Mouse (Mus musculus): Measurements from ENCODE around the gene Klk1b8.
"Not testable (repeated sequence)": the region's sequence is repeated elsewhere in the genome, so short reads cannot be mapped to it uniquely, and the experiment has no call there.

Klk1b8 gene

GRCm38 (mm10) chr7:43950364-43950763, at the start of gene Klk1b8:
Gene Klk1b8, plus strand, starts transcription at chr7:43950664.
- no peak for DNase-seq (ENCODE audit: low spot score)

DNA sequence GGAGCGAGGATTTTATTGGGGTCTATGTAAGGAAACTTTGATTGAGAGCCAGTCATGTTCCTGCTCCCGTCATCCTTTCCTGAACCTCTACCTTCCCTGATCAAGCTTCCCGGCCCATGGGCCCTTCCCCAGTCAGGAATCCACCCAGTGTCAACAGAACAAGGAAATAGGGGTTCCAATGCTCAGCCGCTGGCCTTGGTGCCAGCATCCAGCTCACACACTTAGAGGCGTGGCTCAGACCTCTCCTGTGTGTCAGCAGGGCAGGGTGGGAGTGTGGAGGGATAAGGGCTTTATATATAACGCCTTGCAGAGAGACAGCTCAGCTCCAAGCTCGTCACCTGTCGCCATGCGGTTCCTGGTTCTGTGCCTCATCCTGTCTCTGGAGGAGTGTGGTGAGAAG, 35.6 kb upstream of the Klk1b8 start:
- no peak for DNase-seq (ENCODE audit: low spot score)

- no peak for DNase-seq (ENCODE audit: low spot score)
Measured at GRCm38 (mm10) chr7:43918426-43918825, 32.0 kb upstream of the Klk1b8 start.

DNA sequence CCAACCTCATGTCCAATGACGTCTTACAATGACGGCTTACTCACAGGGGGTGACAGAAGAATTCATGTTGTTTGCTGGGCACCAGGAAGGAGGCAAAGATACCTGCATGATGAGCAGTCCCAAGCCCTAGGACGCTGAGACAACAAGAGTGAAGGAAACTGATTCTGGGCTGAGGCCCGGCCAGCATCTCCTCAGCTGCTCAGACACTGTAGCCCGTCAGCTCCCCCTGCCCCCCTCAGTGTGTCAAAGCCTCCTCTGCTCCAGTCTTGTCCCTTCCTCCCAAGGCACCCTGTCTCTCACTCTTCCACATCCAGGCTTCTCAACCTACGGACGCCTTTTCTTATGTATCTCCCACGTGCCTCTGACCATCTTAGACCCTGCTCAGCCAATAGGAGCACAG, 31.6 kb upstream of the Klk1b8 start:
- no peak for DNase-seq (ENCODE audit: low spot score)

GRCm38 (mm10) chr7:43919559-43920451, 30.7 kb upstream of the Klk1b8 start:
- DNase-seq (ENCODE audit: low spot score), result no peak

DNA sequence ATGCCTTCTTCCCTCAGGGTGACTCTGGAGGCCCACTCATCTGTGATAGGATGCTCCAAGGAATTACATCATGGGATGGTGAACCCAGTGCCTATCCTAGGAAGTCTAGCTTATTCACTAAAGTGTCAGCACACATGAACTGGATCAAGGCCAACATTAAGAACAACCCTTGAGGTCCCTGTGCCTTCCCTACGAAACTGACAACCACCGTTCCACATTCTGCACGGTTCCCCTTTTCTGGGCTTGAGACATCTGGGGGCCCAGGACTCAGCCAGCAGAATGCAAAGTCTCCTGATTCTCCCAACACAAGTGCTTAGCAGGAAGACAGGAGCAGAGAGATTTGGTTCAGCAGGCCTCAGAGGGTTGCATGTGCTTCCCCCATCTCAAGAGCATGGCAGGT, 29.9 kb upstream of the Klk1b8 start:
- no peak for DNase-seq (ENCODE audit: low spot score)

- DNase-seq (ENCODE audit: low spot score), result no peak
Measured at GRCm38 (mm10) chr7:43921087-43921486, 29.4 kb upstream of the Klk1b8 start.

- DNase-seq (ENCODE audit: low spot score), result no peak
Measured at GRCm38 (mm10) chr7:43921941-43922340, 28.5 kb upstream of the Klk1b8 start.

GRCm38 (mm10) chr7:43925985-43926384, 24.5 kb upstream of the Klk1b8 start:
- DNase-seq (ENCODE audit: low spot score), result no peak

DNA sequence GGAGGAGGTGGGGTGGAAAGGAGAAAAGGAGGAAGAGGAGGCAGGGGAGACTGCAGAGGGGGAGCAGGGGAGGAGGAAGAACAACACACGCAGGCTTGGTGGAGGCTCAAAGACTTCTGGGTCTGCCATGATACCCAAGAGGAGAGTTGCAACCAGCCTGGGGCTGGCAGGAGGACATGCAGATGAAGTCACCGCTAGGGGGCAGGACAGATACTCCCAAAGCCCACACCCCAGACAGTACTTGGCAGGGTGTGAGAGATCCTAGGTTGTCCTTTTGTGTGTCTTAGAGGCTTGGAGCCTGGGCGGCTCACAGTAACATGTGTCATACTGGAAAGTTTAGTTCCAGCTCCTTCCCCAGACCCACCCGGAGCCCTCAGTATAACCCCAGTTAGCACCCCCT, 21.9 kb upstream of the Klk1b8 start:
- no peak for DNase-seq (ENCODE audit: low spot score)

- no peak for DNase-seq (ENCODE audit: low spot score)
Measured at GRCm38 (mm10) chr7:43932337-43932736, 18.1 kb upstream of the Klk1b8 start.

DNA sequence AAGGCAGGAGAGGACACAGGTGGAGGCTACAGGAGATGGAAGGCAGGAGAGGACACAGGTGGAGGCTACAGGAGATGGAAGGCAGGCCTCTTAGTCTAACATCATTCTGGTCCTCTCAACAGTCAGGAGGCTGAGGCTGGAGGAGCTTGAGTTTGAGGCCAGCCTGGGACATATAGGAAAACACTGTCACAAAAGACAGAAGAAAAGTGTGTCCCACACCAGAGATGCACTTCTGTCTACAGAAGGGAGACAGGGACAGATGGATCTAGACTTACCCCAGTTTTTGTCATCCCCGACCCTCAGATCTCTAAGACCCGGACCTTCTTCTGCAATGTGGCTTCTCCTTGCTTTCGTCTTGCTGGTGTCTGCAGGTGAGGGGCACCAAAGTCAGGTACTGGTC, 17.0 kb upstream of the Klk1b8 start, which contains the start of gene Klk15:
Gene Klk15, plus strand, starts transcription at position 301 of the 400 bp plus-strand sequence.
- DNase-seq (ENCODE audit: low spot score), result no peak

GRCm38 (mm10) chr7:43934747-43935146, 15.7 kb upstream of the Klk1b8 start:
- no peak for DNase-seq (ENCODE audit: low spot score)

DNA sequence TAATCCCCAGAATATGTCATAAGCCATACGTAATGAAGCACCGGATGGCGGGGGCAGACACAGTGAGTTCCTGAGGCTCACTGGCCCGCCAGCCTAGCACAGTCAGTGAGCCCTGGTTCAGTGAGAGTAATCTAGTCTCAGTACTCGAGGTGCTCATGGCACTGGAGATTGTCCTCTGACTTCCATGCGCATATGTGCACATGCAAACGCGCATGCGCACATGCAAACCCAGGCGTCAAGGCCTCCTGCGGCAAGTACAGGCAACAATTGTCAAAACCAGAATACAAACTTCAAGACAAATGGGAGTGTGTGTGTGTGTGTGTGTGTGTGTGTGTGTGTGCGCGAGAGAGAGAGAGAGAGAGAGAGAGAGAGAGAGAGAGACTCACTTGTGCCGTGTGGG, 13.9 kb upstream of the Klk1b8 start:
- DNase-seq (ENCODE audit: low spot score), result no peak

GRCm38 (mm10) chr7:43942293-43942692, 8.2 kb upstream of the Klk1b8 start:
- not testable (repeated sequence) for DNase-seq (ENCODE audit: low spot score)

GRCm38 (mm10) chr7:43944727-43945264, 5.7 kb upstream of the Klk1b8 start:
- no peak for DNase-seq (ENCODE audit: low spot score)

DNA sequence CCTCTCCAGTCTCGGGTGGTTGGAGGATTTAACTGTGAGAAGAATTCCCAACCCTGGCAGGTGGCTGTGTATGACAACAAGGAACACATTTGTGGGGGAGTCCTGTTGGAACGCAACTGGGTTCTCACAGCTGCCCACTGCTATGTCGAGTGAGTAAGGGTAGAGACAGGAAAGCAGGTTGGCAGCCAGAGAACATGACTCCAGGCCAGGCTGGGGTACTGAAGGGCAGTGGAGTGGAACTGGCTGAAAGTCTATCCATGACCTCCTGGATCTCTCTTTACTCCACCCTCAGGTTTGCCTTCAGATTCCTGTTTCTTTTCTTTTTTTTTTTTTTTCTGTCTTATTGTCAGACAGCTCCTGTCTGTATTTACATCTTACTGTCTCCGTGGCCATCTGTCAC, 2.2 kb downstream of the Klk1b8 start:
- no peak for DNase-seq (ENCODE audit: low spot score)

DNA sequence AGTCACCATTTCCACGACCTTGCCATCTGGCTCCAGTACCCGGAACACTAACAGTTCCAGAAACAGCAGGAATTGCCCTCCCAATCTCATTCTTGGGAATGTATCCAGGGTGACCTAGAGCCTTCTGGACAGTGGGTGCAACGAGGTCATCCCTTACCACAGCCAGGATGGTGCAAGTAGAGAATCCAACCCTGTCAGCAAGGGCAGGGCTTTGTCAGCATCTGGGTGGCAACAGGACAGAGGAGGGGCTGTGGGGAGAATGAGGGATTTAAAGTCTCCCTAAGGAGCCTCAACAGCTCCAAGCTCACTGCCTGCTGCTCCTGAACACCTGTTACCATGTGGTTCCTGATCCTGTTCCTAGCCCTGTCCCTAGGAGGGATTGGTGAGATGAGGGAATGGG, 16.0 kb downstream of the Klk1b8 start, which contains the start of gene Klk1b1:
Gene Klk1b1, plus strand, starts transcription at position 301 of the 400 bp plus-strand sequence.
- DNase-seq (ENCODE audit: low spot score), result no peak

DNA sequence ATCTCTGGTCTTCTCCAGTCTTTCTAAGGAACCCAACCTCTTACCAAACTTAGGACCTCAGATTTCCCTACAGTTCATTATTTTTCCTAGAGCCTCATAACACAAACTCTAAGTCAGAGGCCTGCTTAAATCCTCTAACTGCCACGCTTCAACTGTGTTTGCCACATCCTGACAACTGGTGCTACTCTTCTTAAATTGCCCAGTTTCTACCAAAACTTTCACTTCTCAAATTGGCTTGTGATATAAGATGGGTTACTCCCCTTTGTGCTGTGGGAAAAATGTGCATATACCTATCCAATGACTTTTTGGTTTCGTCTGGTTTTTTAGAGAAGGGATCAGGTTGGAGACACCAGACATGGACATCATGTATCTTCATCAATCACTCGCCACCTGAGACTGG, 16.6 kb downstream of the Klk1b8 start:
- DNase-seq (ENCODE audit: low spot score), result no peak

DNA sequence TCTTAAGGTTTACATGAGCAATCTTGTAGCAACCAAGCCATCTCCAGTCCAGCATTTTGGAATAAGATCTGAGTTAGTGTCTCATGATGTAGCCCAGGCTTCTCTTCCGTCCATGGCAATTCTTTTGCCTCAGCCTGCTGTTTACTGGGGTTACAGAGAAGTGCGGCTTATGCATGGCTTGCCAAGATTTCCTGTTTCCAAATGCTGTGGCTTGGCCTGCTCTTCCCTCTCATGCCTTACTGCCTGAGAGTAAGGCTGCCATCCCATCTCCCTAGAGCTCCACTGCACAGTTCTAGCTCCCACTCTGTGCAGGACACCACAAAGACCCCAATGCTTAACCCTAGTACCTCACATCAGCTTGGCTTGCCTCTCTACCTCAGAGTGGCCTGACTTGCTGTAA, 17.1 kb downstream of the Klk1b8 start:
- no peak for DNase-seq (ENCODE audit: low spot score)

DNA sequence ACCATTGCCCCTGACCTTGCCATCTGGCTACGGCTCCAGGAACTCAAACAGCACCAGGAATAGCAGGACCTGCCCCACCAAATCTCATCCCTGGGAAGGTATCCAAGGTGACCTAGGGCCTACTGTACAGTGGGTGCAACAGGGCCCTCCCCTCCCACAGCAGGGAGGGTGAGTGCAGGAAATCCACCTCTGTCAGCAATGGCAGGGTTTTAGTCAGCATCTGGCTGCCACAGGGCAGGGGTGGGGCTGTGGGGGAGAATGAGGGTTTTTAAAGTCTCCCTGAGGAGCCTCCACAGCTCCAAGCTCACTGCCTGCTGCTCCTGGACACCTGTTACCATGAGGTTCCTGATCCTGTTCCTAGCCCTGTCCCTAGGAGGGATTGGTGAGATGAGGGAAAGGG, 25.3 kb downstream of the Klk1b8 start, which contains the start of gene Klk1b9:
Gene Klk1b9, plus strand, starts transcription at position 301 of the 400 bp plus-strand sequence.
- DNase-seq (ENCODE audit: low spot score), result not testable (repeated sequence)

- DNase-seq (ENCODE audit: low spot score), result no peak
Measured at GRCm38 (mm10) chr7:43985657-43986056, 35.2 kb downstream of the Klk1b8 start.

GRCm38 (mm10) chr7:43994821-43995220, 44.4 kb downstream of the Klk1b8 start:
- not testable (repeated sequence) for DNase-seq (ENCODE audit: low spot score)
